Mouse (Mus musculus) E14TG2a.4 (cell line): ENCODE results near the gene Lst1.
A peak's percentile ranks its signal among the peaks of the same experiment; 100 is the strongest.

Experiments used
- CTCF ChIP-seq: conservative IDR thresholded peaks from 2 replicates; pipeline ENCODE4 v1.5.1; 2014; ENCODE audit warnings: low read length
- NANOG ChIP-seq: IDR thresholded peaks from 2 replicates; pipeline ENCODE4 v1.6.1; 2014; ENCODE audit warnings: borderline replicate concordance, low read length, mixed read lengths
- POU5F1 ChIP-seq: IDR thresholded peaks from 2 replicates; pipeline ENCODE4 v1.6.1; 2014; ENCODE audit warnings: low read length, borderline replicate concordance

DNA sequence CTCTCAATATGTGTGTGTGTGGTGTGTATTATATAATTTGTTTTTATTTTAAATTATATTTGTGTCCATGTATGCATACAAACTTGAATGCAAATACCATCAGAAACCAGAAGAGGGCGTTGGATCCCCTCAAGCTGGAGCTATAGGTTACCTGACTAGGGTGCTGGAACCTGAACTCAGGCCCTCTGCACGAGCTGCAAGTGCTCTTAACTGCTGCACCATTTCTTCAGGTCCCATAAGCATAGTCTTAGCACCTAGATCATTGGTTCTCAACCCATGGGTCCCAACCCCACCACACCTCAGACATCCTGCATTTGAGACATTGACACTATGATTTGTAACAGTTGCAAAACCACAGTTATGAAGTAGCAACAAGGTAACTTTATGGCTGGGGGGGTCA lies 3.5 kb upstream of the Lst1 start:
- TF ChIP-seq CTCF (peak; percentile 38), NANOG (no peak), POU5F1 (no peak)
